Mouse (Mus musculus): ENCODE measurements around the gene Iqsec3. TPM values are rescaled to one million over a fixed set of nuclear protein-coding genes. Genes with fewer than 3 reads are reported as not detected.
A peak's percentile ranks its signal among the peaks of the same experiment; 100 is the strongest.
"Not testable (repeated sequence)": the region's sequence is repeated elsewhere in the genome, so short reads cannot be mapped to it uniquely, and the experiment has no call there.

The Iqsec3 gene
- total RNA-seq, 2 experiments from 2014 or later: 5.5 to 6.4 TPM

DNA sequence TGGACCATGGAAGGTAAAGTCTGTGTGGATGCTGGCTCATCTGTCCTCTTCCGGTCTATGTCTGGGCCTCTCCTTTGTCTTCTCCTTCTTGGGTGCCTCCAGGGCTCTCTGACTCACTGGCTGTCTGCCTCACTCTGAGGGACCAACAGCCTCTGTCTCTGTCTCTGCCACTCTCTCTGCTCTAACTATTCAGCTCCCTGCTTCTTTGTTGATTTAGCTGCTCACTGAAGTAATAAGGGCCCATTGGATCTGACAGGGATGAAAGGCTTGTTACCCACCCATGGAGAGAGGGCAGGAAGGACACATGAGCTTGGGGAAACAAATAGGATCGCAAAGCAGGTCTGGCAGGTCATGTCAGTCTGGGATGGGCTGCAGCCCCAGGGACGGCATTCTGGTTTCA lies 106.4 kb downstream of the Iqsec3 start:
- no peak for DNase-seq (ENCODE audit: low spot score in 2 of 2)

- DNase-seq (ENCODE audit: low spot score in 2 of 2): not testable (repeated sequence)
These were observed 106.9 kb downstream of the Iqsec3 start for GRCm38 (mm10) chr6:121366537-121366936.

DNA sequence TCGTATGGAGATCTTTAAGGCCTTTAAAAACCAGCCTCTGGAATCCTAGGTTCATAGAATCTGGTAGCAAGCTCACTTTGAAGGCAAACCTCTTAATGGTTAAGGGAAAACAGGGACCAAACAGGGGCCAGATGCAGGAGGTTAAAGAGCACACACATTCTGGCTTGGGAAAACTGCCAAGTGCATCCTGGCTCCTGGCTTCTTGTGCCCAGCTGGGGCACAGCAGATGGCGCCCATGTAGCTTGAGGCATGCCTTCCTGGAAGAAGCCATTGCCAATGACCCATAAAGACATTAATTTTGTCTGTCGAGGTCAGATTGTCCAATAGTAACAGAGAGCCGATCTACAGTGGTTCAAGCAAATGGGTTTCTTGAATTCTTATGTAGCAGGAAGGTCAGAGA lies 109.5 kb downstream of the Iqsec3 start:
- no peak for DNase-seq (ENCODE audit: low spot score in 2 of 2)

DNA sequence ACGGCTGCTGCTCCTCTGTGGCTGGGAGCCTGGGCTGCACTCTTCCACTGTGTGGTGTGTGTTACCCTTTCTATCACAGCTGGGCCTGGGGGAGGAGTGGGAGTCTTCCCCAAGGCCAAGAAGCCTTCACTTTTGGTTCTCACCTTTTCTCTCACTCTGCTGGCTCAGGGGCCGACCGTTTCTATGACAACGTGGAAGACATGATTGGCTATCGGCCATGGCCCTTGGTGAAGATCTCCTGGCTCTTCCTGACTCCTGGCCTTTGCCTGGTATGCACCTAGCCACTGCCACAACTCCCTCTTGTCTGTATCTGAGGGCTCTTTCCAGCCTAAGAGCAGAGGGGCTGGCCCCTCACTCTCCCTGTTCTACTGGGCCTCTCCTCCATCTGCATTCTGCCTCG lies 110.4 kb downstream of the Iqsec3 start:
- no peak for DNase-seq (ENCODE audit: low spot score in 2 of 2)

GRCm38 (mm10) chr6:121357232-121357631 lies 116.2 kb downstream of the Iqsec3 start:
- DNase-seq (ENCODE audit: low spot score in 2 of 2): no peak

- no peak for DNase-seq (ENCODE audit: low spot score in 2 of 2)
These were observed 117.4 kb downstream of the Iqsec3 start for GRCm38 (mm10) chr6:121356041-121356440.

DNA sequence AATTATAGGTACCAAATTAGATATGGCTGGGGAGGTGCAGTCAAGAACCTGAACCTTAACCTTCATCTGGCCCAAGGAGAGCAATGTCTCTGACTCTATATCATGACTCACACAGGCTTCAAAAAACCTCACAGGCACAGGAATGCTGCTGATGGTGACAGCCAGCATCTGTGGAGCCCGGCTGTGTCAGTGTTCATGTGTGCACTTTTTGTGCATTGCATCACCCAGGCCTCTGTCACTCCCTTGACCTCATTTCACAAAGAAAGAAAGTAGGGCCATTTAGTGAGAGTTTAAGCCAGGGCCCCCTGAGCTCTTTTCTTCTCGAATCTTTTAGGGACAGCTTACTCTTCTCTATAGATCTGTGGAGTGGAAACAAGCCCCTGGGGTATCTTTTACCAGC lies 121.2 kb downstream of the Iqsec3 start:
- DNase-seq (ENCODE audit: low spot score in 2 of 2): no peak

GRCm38 (mm10) chr6:121346428-121346827 lies 127.0 kb downstream of the Iqsec3 start:
- no peak for DNase-seq (ENCODE audit: low spot score in 2 of 2)

- DNase-seq (ENCODE audit: low spot score in 2 of 2): no peak
These were observed 129.1 kb downstream of the Iqsec3 start for GRCm38 (mm10) chr6:121344329-121344728.

DNA sequence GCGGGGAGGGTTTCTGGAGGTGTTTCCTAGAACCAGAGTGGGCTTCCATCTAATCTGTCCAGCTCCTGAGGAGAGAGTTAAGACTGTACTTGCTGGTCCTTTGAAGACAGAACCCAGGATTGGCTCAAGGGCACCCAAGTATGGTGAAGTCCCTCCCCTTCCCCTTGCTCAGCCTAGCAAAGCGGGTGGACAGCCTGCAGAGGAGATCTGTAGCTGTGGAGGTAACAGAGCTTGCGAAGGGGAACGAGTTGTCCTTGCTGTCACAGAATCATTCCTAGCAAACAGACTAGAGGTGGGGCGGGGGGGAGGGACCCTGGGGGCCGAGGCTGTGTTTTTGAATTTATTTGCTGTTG lies 129.7 kb downstream of the Iqsec3 start:
- DNase-seq (ENCODE audit: low spot score in 2 of 2): no peak

- no peak for DNase-seq (ENCODE audit: low spot score in 2 of 2)
These were observed 130.3 kb downstream of the Iqsec3 start, which contains the start of gene Slc6a12 for GRCm38 (mm10) chr6:121343026-121343770. Gene Slc6a12 (plus strand): TSS chr6:121343076.

DNA sequence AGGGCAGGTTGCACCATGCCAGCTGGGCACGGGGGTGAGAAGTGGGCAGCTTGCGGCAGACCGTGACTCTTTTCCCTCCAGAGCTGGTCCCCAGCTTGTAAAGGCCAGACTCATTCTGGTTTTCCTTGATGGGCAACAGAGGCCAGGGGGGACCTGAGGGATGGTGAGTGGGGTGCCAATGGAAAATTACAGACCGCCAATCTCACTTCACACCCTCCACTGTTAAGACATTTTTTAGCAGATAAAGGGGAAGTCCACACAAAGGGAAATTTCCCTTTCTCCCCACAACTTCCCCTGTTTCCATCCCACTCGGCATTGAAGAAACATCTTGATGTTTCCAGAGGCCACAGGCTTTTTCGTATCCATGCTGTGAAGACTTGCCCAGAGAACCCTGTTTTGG lies 131.8 kb downstream of the Iqsec3 start:
- no peak for DNase-seq (ENCODE audit: low spot score in 2 of 2)

DNA sequence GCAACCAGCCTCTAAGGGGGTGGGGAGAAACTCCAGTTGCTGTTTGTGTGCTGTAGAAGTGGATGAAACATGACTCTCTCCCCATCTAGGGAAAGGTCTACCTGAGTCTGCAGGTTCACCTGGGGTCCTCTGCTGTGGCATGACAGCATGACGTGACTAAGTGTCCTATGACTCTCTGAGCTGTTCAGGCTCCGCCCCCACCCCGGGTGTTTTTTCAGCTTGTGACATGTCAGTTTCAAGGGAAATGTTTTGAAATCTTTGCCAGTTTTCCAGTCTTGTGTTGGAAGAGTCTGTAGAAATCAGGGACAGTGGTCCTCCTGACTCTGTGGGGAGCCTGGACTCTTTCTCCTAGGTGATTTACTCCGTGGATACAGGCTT lies 135.0 kb downstream of the Iqsec3 start:
- DNase-seq (ENCODE audit: low spot score in 2 of 2): no peak

DNA sequence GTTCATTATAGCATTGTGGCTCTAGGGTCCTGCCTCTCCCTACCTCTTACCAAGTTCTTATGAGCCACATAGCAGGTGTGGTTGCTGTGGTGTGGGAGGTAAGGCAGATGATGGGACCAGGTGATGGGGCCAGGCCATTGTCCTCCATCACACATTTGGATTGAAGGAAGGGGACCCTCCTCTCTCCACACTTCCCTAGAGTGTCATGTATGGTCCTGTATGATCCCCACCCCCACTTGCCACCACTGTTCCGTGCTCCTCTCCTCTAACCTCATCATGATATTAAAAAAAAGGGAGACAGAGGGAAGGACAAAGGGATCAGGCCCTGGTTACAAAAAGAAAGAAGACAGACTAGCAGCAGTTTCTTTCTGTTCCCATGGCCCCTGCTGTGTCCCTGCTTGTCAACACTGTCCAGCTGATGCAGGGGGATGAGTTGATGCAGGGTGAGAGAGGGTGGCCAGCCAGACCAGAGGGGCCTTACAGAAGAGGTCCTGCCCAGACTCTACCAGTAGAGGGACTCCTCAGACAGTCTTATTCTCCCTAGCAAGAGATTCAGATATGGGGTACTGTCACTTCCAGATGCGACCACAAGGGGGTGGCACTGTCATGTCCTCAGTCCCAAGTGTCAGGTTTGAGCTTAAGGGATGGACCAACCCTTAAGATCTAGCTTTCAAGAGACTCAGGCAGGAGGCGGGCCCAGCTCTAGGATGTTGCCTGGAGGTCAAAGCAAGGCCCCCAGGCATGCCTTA lies 135.5 kb downstream of the Iqsec3 start:
- peak; percentile 38 to 68 for DNase-seq (ENCODE audit: low spot score in 2 of 2)

DNA sequence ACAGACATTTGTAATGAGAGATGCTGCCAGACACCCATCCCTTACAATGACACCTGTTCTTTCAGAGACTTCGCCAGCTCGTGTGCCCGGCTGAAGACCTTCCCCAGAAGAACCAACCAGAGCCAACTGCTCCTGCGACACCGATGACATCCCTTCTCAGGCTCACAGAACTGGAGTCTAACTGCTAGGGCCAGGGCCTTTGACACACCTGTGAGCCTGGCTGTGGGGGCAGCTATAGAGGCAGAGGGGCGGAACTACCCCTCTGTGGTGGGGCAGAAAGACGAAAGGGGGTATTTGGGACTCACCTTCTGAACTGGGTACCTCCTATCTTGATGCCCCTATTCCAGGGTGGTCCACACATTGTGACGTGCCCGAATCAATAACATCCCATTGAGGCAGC lies 136.2 kb downstream of the Iqsec3 start:
- no peak for DNase-seq (ENCODE audit: low spot score in 2 of 2)

GRCm38 (mm10) chr6:121336558-121336957 lies 136.9 kb downstream of the Iqsec3 start:
- no peak for DNase-seq (ENCODE audit: low spot score in 2 of 2)

DNA sequence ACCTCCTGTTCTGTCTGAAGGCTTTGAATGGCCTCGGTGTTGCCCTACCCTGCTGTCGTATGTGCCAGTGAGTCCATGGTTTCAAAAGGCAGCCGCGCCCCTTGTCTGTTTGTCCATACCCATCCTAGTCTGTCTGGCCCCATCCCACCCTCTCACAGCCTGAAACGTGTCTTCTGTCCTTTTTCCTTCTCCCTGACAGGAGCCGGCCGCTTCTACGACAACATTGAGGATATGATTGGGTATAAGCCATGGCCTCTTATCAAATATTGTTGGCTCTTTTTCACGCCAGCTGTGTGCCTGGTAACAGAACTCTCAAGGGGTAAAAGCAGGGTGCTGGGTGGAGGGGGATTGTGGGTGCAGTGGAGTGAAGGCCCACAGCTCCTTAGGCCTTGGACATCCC lies 137.6 kb downstream of the Iqsec3 start:
- no peak for DNase-seq (ENCODE audit: low spot score in 2 of 2)

- DNase-seq (ENCODE audit: low spot score in 2 of 2): no peak
These were observed 143.5 kb downstream of the Iqsec3 start for GRCm38 (mm10) chr6:121329848-121330508.

GRCm38 (mm10) chr6:121328417-121328884 lies 145.0 kb downstream of the Iqsec3 start:
- no peak for DNase-seq (ENCODE audit: low spot score in 2 of 2)

DNA sequence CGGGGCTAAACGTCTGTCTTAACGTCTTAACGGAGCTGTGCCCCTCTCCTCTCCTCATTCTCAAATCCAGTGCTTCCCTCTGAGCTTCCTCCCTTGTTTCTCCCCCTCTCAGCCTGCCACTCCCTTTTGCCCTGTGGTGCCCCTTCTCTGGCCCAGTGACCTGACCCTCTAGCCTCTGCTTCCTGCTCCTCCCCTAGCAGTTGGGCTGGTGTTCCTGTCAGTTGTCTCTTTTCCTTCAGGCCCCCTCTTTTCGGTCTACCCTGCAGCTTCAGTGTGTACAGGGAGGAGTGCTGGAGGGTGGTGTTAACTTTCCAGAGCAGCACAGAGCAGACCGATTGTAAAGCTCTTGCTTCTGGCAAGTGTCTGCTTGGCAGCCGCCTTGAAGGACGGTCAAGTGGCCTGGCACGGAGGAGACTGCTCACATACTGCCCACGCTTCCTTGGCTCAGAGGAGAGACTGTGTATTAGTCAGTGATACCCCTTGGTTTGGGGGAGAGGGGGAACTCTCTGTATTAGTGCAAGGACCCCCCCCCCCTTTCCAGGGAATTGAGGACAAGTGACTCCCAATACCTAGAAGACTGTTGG lies 146.9 kb downstream of the Iqsec3 start:
- no peak for DNase-seq (ENCODE audit: low spot score in 2 of 2)

DNA sequence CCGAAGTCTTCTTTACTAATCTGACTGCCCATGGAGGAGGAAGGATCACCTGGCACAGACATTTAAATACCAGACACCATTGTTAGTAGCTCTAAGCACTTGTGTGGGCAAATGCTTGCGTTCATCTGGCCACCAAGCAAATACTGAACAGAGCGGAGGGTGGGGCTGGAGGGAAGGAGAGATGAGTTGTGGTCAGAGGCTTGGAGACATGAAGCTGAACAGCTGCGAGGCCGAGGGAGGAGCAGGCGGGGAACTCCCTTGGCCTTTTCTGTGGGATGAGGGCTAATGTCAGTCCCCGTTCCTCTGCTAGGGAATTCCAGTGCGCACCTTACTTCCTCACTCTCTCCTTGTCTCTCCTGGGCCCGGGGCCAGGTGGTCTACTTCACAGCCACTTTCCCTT lies 147.7 kb downstream of the Iqsec3 start:
- DNase-seq (ENCODE audit: low spot score in 2 of 2): no peak

- DNase-seq (ENCODE audit: low spot score in 2 of 2): no peak
These were observed 148.2 kb downstream of the Iqsec3 start for GRCm38 (mm10) chr6:121325298-121325697.
